Mouse (Mus musculus): ENCODE measurements around the gene Gja1. TPM values are rescaled to one million over a fixed set of nuclear protein-coding genes. Genes with fewer than 3 reads are reported as not detected.
A peak's percentile ranks its signal among the peaks of the same experiment; 100 is the strongest.
"Not testable (repeated sequence)": the region's sequence is repeated elsewhere in the genome, so short reads cannot be mapped to it uniquely, and the experiment has no call there.

The Gja1 gene
- total RNA-seq (2021), result 100 to 1,000 TPM; 225 to 281 TPM
- long read RNA-seq, transcript Gja1-201 (2 exons, 3,071 nt), result major isoform, 398 of 433 reads
- long read RNA-seq, partial matches to known transcripts, result 29 of 433 reads
- long read RNA-seq, other reads (novel, unspliced or antisense), result 6 of 433 reads

- DNase-seq (ENCODE audit: low spot score in 2 of 2), result peak in 1 of 2 experiments; percentile 32
Observed at GRCm38 (mm10) chr10:56377097-56377965, at the start of gene Gja1. Gene Gja1 (plus strand): TSS chr10:56377330.

- DNase-seq (ENCODE audit: low spot score in 2 of 2), result peak; percentile 85 to 88
Observed at GRCm38 (mm10) chr10:56338851-56339489, 38.2 kb upstream of the Gja1 start.

GRCm38 (mm10) chr10:56360472-56360871 lies 16.7 kb upstream of the Gja1 start:
- DNase-seq (ENCODE audit: low spot score in 2 of 2), result no peak

GRCm38 (mm10) chr10:56369073-56369472 lies 8.1 kb upstream of the Gja1 start:
- peak; percentile 74 to 80 for DNase-seq (ENCODE audit: low spot score in 2 of 2)

- DNase-seq (ENCODE audit: low spot score in 2 of 2), result no peak
Observed at GRCm38 (mm10) chr10:56373021-56373720, 4.0 kb upstream of the Gja1 start.

GRCm38 (mm10) chr10:56374169-56374568 lies 3.0 kb upstream of the Gja1 start:
- no peak for DNase-seq (ENCODE audit: low spot score in 2 of 2)

GRCm38 (mm10) chr10:56375906-56376468 lies 1.1 kb upstream of the Gja1 start:
- no peak for DNase-seq (ENCODE audit: low spot score in 2 of 2)

GRCm38 (mm10) chr10:56377966-56378647 lies 977 bp downstream of the Gja1 start:
- DNase-seq (ENCODE audit: low spot score in 2 of 2), result no peak

- DNase-seq (ENCODE audit: low spot score in 2 of 2), result peak; percentile 32 to 52
Observed at GRCm38 (mm10) chr10:56378648-56379254, 1.6 kb downstream of the Gja1 start.

- DNase-seq (ENCODE audit: low spot score in 2 of 2), result no peak
Observed at GRCm38 (mm10) chr10:56379720-56380119, 2.6 kb downstream of the Gja1 start.

GRCm38 (mm10) chr10:56385195-56386109 lies 8.3 kb downstream of the Gja1 start:
- no peak for DNase-seq (ENCODE audit: low spot score in 2 of 2)

GRCm38 (mm10) chr10:56393095-56393784 lies 16.1 kb downstream of the Gja1 start:
- DNase-seq (ENCODE audit: low spot score in 2 of 2), result no peak

GRCm38 (mm10) chr10:56393815-56394417 lies 16.8 kb downstream of the Gja1 start:
- not testable (repeated sequence) for DNase-seq (ENCODE audit: low spot score in 2 of 2)

GRCm38 (mm10) chr10:56397875-56398274 lies 20.7 kb downstream of the Gja1 start:
- DNase-seq (ENCODE audit: low spot score in 2 of 2), result no peak

- no peak for DNase-seq (ENCODE audit: low spot score in 2 of 2)
Observed at GRCm38 (mm10) chr10:56398310-56398709, 21.2 kb downstream of the Gja1 start.

- not testable (repeated sequence) for DNase-seq (ENCODE audit: low spot score in 2 of 2)
Observed at GRCm38 (mm10) chr10:56401396-56401795, 24.3 kb downstream of the Gja1 start.

GRCm38 (mm10) chr10:56405934-56406333 lies 28.8 kb downstream of the Gja1 start:
- DNase-seq (ENCODE audit: low spot score in 2 of 2), result no peak
